Comparison of ENCODE assay signal across 9 mouse cellular contexts in genomic region chr10:81433541-81434289, GRCm38 (mm10). TPM values are rescaled to one million over a fixed set of nuclear protein-coding genes. Genes with fewer than 3 reads are reported as not detected.
A peak's percentile ranks its signal among the peaks of the same experiment; 100 is the strongest.
DNase-seq lines count a peak whose midpoint lies in the region; ATAC-seq and TF ChIP-seq lines count a peak whose summit lies in the region.
"Had no signal": no experiment of that assay in that cellular context is flagged by ENCODE, and none has a peak within 500 bp of the region (broad histone marks: within the 10 kb centered on the region; RNA-seq: fewer than 3 reads in every experiment).

No protein-coding gene starts in this region.

- no peaks in the 10 kb centered on the region for H3K9me3 ChIP-seq in embryonic facial prominence, embryonic 13.5 days
- H3K9me3 ChIP-seq in hindbrain, embryonic 12.5 days (replicated peaks) = no peaks in the 10 kb centered on the region
- no peaks in the 10 kb centered on the region for H3K9me3 ChIP-seq in liver, embryonic 11.5 days (ENCODE audit: control insufficient read depth, low read length)

- H3K36me3 ChIP-seq in embryonic facial prominence, embryonic 13.5 days = no peaks in the 10 kb centered on the region
- no peaks in the 10 kb centered on the region for H3K36me3 ChIP-seq in hindbrain, embryonic 12.5 days
- no peaks in the 10 kb centered on the region for H3K36me3 ChIP-seq in liver, embryonic 11.5 days (ENCODE audit: control insufficient read depth, insufficient read depth, low read length)
- H3K36me3 ChIP-seq in thymus, adult 2 months (ENCODE audit: control insufficient read depth, insufficient read depth, low read length) = no peaks in the 10 kb centered on the region

- peaks cover 39% of the 10 kb centered on the region for H3K4me1 ChIP-seq in embryonic facial prominence, embryonic 13.5 days
- H3K4me1 ChIP-seq in hindbrain, embryonic 12.5 days = peaks cover 28% of the 10 kb centered on the region
- H3K4me1 ChIP-seq in liver, embryonic 11.5 days (replicated peaks; ENCODE audit: control insufficient read depth, insufficient read depth, low read length) = peaks cover 19% of the 10 kb centered on the region
- peaks cover 48% of the 10 kb centered on the region for H3K4me1 ChIP-seq in thymus, adult 2 months (replicated peaks; ENCODE audit: control insufficient read depth, insufficient read depth, low read length)

- ATAC-seq in cerebellum, adult (ENCODE audit: insufficient number of reproducible peaks, low FRiP score, low TSS enrichment) = no peak
- peak; percentile 63 for ATAC-seq in CD4-positive, CD25-positive, alpha-beta regulatory T cell, adult 4 months
- no peak for ATAC-seq in embryonic facial prominence, embryonic 13.5 days (ENCODE audit: insufficient number of reproducible peaks, insufficient read depth, low FRiP score, low TSS enrichment, low read depth)
- no peak for ATAC-seq in hindbrain, embryonic 12.5 days (ENCODE audit: low FRiP score)
- no peak for ATAC-seq in liver, embryonic 11.5 days (replicated peaks; ENCODE audit: low FRiP score)
- ATAC-seq in monocyte, adult 5-6 weeks (replicated peaks; ENCODE audit: insufficient number of reproducible peaks, low FRiP score, low TSS enrichment, poor library complexity, severe bottlenecking) = peak; percentile 58

- peak; percentile 62 for DNase-seq in cerebellum, adult 11 months
- DNase-seq in liver, embryonic 11.5 days (ENCODE audit: low spot score) = no peak
- DNase-seq in thymus, adult 2 months = peak; percentile 70

- TF ChIP-seq CTCF in thymus, adult 2 months (IDR thresholded peaks at IDR 0.05; ENCODE audit: borderline replicate concordance, control insufficient read depth, extremely low read depth, insufficient read depth, low read length, poor library complexity) = no peak

- H3K27me3 ChIP-seq in embryonic facial prominence, embryonic 13.5 days = peaks cover 3% of the 10 kb centered on the region; the same call in 1 of the 2 replicates
- peaks cover 29% of the 10 kb centered on the region for H3K27me3 ChIP-seq in hindbrain, embryonic 12.5 days
- peaks cover 17% of the 10 kb centered on the region for H3K27me3 ChIP-seq in liver, embryonic 11.5 days (replicated peaks; ENCODE audit: control insufficient read depth, insufficient read depth, low read length)
- H3K27me3 ChIP-seq in thymus, adult 2 months (ENCODE audit: control insufficient read depth, insufficient read depth, low read length) = no peaks in the 10 kb centered on the region

- no peak for TF ChIP-seq POLR2A in thymus, adult 2 months (IDR thresholded peaks at IDR 0.05; ENCODE audit: control insufficient read depth, extremely low read depth, insufficient read depth, low read length, poor library complexity)

- peak overlapping the region; percentile 51; the same call in 1 of the 2 replicates for H3K9ac ChIP-seq in embryonic facial prominence, embryonic 13.5 days
- H3K9ac ChIP-seq in hindbrain, embryonic 12.5 days = no peak overlapping the region
- H3K9ac ChIP-seq in liver, embryonic 11.5 days (ENCODE audit: low read depth, low read length) = no peak overlapping the region

- 77% methylated on average over 26 of the region's 26 CpGs for WGBS in embryonic facial prominence, embryonic 13.5 days
- 72% methylated on average over 26 of the region's 26 CpGs for WGBS in hindbrain, embryonic 12.5 days
- WGBS in liver, embryonic 11.5 days = 70% methylated on average over 26 of the region's 26 CpGs
- 22% methylated on average over 26 of the region's 26 CpGs for WGBS in thymus, adult 2 months

- peak overlapping the region; percentile 58 for H3K4me2 ChIP-seq in embryonic facial prominence, embryonic 13.5 days
- 0 out of 2 replicates have a peak overlapping the region, but pooled peaks have one; percentile 48 for H3K4me2 ChIP-seq in hindbrain, embryonic 12.5 days (replicated peaks)
- peak overlapping the region; percentile 60 for H3K4me2 ChIP-seq in liver, embryonic 11.5 days

- no peak overlapping the region for H3K27ac ChIP-seq in embryonic facial prominence, embryonic 13.5 days
- H3K27ac ChIP-seq in hindbrain, embryonic 12.5 days = no peak overlapping the region
- H3K27ac ChIP-seq in liver, embryonic 11.5 days (ENCODE audit: low read depth, low read length) = no peak overlapping the region
- peak overlapping the region; percentile 58 for H3K27ac ChIP-seq in thymus, adult 2 months (ENCODE audit: control insufficient read depth, insufficient read depth, low read length)

- 0 out of 2 replicates have a peak overlapping the region, but pooled peaks have one; percentile 27 for H3K4me3 ChIP-seq in embryonic facial prominence, embryonic 13.5 days
- H3K4me3 ChIP-seq in hindbrain, embryonic 12.5 days = no peak overlapping the region
- H3K4me3 ChIP-seq in liver, embryonic 11.5 days (ENCODE audit: low read depth, low read length) = no peak overlapping the region
- peak overlapping the region; percentile 13 for H3K4me3 ChIP-seq in thymus, adult 2 months (ENCODE audit: control insufficient read depth, insufficient read depth, low read length)

RNA-seq across cellular contexts. Expression of gene Nfic, which starts 21.7 kb away (rescaled TPM):
- polyA plus RNA-seq in CD4-positive, CD25-positive, alpha-beta regulatory T cell, adult 4 months (2017; shearing (Covaris generic)) = 10 to 100 TPM; 14.2 to 19.2 TPM
- polyA plus RNA-seq in embryonic facial prominence, embryonic 13.5 days (2015; fragmentation: Nextera tagmentation; extraction: Ambion mirVana) = 87.0 and 96.1 TPM in 2 replicates
- 30.9 and 31.5 TPM in 2 replicates for polyA plus RNA-seq in hindbrain, embryonic 12.5 days (2016; fragmentation: Nextera tagmentation; extraction: Ambion mirVana)
- 15.4 and 21.4 TPM in 2 replicates for polyA plus RNA-seq in liver, embryonic 11.5 days (2014; fragmentation: Nextera tagmentation; extraction: Ambion mirVana)
- 4.1 to 7.6 TPM (median 5.1 TPM) in 3 replicates for total RNA-seq in monocyte, adult 5-6 weeks (2017)
- 26.3 and 26.7 TPM in 2 replicates for polyA plus RNA-seq in thymus, adult 2 months (2012; rRNA removed)

RNA-seq across cellular contexts. Expression of gene Smim24, which starts 40.9 kb away (rescaled TPM):
- polyA plus RNA-seq in CD4-positive, CD25-positive, alpha-beta regulatory T cell, adult 4 months (2017; shearing (Covaris generic)) = 10 to 100 TPM in 1 of 2 experiments, 1 to 10 TPM in 1; 9.0 to 10.8 TPM
- polyA plus RNA-seq in embryonic facial prominence, embryonic 13.5 days (2015; fragmentation: Nextera tagmentation; extraction: Ambion mirVana) = 3.1 and 7.1 TPM in 2 replicates
- 1.9 and 2.7 TPM in 2 replicates for polyA plus RNA-seq in hindbrain, embryonic 12.5 days (2016; fragmentation: Nextera tagmentation; extraction: Ambion mirVana)
- 3.8 and 4.5 TPM in 2 replicates for polyA plus RNA-seq in liver, embryonic 11.5 days (2014; fragmentation: Nextera tagmentation; extraction: Ambion mirVana)
- total RNA-seq in monocyte, adult 5-6 weeks (2017) = 3.9 to 7.9 TPM (median 6.3 TPM) in 3 replicates
- polyA plus RNA-seq in thymus, adult 2 months (2012; rRNA removed) = 49.7 and 51.1 TPM in 2 replicates

RNA-seq across cellular contexts. Expression of gene Gm48552, which starts 44.9 kb away (rescaled TPM):
- 1 to 10 TPM in 1 of 2 experiments, under 1 TPM in 1; 0.71 to 2.3 TPM for polyA plus RNA-seq in CD4-positive, CD25-positive, alpha-beta regulatory T cell, adult 4 months (2017; shearing (Covaris generic))
- 1.2 and 1.5 TPM in 2 replicates for polyA plus RNA-seq in embryonic facial prominence, embryonic 13.5 days (2015; fragmentation: Nextera tagmentation; extraction: Ambion mirVana)
- 1.1 and 2.4 TPM in 2 replicates for polyA plus RNA-seq in hindbrain, embryonic 12.5 days (2016; fragmentation: Nextera tagmentation; extraction: Ambion mirVana)
- 0.62 and 0.67 TPM in 2 replicates for polyA plus RNA-seq in liver, embryonic 11.5 days (2014; fragmentation: Nextera tagmentation; extraction: Ambion mirVana)
- not detected in 3 replicates for total RNA-seq in monocyte, adult 5-6 weeks (2017)
- 7.5 and 8.4 TPM in 2 replicates for polyA plus RNA-seq in thymus, adult 2 months (2012; rRNA removed)

RNA-seq across cellular contexts. Expression of gene Celf5, which starts 48.8 kb away (rescaled TPM):
- 1 to 10 TPM in 1 of 2 experiments, under 1 TPM in 1; 0.53 to 1.1 TPM for polyA plus RNA-seq in CD4-positive, CD25-positive, alpha-beta regulatory T cell, adult 4 months (2017; shearing (Covaris generic))
- 2.1 and 2.5 TPM in 2 replicates for polyA plus RNA-seq in embryonic facial prominence, embryonic 13.5 days (2015; fragmentation: Nextera tagmentation; extraction: Ambion mirVana)
- polyA plus RNA-seq in hindbrain, embryonic 12.5 days (2016; fragmentation: Nextera tagmentation; extraction: Ambion mirVana) = 37.1 and 41.3 TPM in 2 replicates
- 0.12 TPM in 1 of 2 replicates, not detected in the other for polyA plus RNA-seq in liver, embryonic 11.5 days (2014; fragmentation: Nextera tagmentation; extraction: Ambion mirVana)
- 0.32 TPM in 1 of 3 replicates, not detected in the others for total RNA-seq in monocyte, adult 5-6 weeks (2017)
- polyA plus RNA-seq in thymus, adult 2 months (2012; rRNA removed) = 4.3 and 5.1 TPM in 2 replicates
- total RNA-seq: gastrocnemius, postnatal 36 days had no signal

RNA-seq across cellular contexts. Expression of gene Gm48551, which starts 49.4 kb away (rescaled TPM):
- 1 to 10 TPM; 2.2 to 3.7 TPM for polyA plus RNA-seq in CD4-positive, CD25-positive, alpha-beta regulatory T cell, adult 4 months (2017; shearing (Covaris generic))
- 4.1 and 5.0 TPM in 2 replicates for polyA plus RNA-seq in embryonic facial prominence, embryonic 13.5 days (2015; fragmentation: Nextera tagmentation; extraction: Ambion mirVana)
- 5.7 and 5.9 TPM in 2 replicates for polyA plus RNA-seq in hindbrain, embryonic 12.5 days (2016; fragmentation: Nextera tagmentation; extraction: Ambion mirVana)
- 1.3 and 1.9 TPM in 2 replicates for polyA plus RNA-seq in liver, embryonic 11.5 days (2014; fragmentation: Nextera tagmentation; extraction: Ambion mirVana)
- 2.3 to 3.7 TPM in 2 of 3 replicates, not detected in the other for total RNA-seq in monocyte, adult 5-6 weeks (2017)
- polyA plus RNA-seq in thymus, adult 2 months (2012; rRNA removed) = 4.1 and 5.3 TPM in 2 replicates

Comparison
In these comparisons a context has a peak if more than half of its experiments do, and no peak if none do; other contexts are left out.
1. ATAC-seq: peak in CD4-positive, CD25-positive, alpha-beta regulatory T cell, adult 4 months (single experiment) and monocyte, adult 5-6 weeks (single experiment); none in cerebellum, adult (single experiment), embryonic facial prominence, embryonic 13.5 days (single experiment), hindbrain, embryonic 12.5 days (single experiment) and liver, embryonic 11.5 days (single experiment).
2. H3K4me3 ChIP-seq: peak in embryonic facial prominence, embryonic 13.5 days (single experiment) and thymus, adult 2 months (single experiment); none in hindbrain, embryonic 12.5 days (single experiment) and liver, embryonic 11.5 days (single experiment).
3. Peak in every context shown above with its lines, with median percentiles within 50 percentile points of each other: H3K4me2 ChIP-seq.